ENCODE assay signal across 16 mouse cellular contexts in genomic region chr7:66998821-66999220, GRCm38 (mm10).
"Had no signal": no experiment of that assay in that cellular context is flagged by ENCODE, and none has a peak within 500 bp of the region (broad histone marks: within the 10 kb centered on the region; RNA-seq: fewer than 3 reads in every experiment).

No protein-coding gene starts in this region.

- H3K4me3 ChIP-seq: neural tube, embryonic 13.5 days; neural tube, embryonic 15.5 days; stomach, embryonic 15.5 days had no signal

- DNase-seq: retina, postnatal 1 day; right cerebral cortex, adult 18-20 months; right cerebral cortex, postnatal 14 days; right cerebral cortex, postnatal 25 days; right cerebral cortex, postnatal 4 days; spleen, adult 18-20 months; thymus, adult 18-20 months; thymus, adult 2 months; thymus, postnatal 14 days; thymus, postnatal 25 days; thymus, postnatal 36 days; thymus, postnatal 4 days had no signal

- H3K4me1 ChIP-seq: neural tube, embryonic 13.5 days; neural tube, embryonic 15.5 days; stomach, embryonic 15.5 days had no signal

- H3K27me3 ChIP-seq: neural tube, embryonic 13.5 days; neural tube, embryonic 15.5 days; stomach, embryonic 15.5 days had no signal

- H3K36me3 ChIP-seq: neural tube, embryonic 13.5 days; neural tube, embryonic 15.5 days; stomach, embryonic 15.5 days had no signal

- H3K9me3 ChIP-seq: neural tube, embryonic 13.5 days; neural tube, embryonic 15.5 days; stomach, embryonic 15.5 days had no signal

- H3K27ac ChIP-seq: neural tube, embryonic 13.5 days; neural tube, embryonic 15.5 days; stomach, embryonic 15.5 days; stomach, postnatal 0 days had no signal
